Comparison of ENCODE assay signal across 10 mouse cellular contexts in the genomic region with DNA sequence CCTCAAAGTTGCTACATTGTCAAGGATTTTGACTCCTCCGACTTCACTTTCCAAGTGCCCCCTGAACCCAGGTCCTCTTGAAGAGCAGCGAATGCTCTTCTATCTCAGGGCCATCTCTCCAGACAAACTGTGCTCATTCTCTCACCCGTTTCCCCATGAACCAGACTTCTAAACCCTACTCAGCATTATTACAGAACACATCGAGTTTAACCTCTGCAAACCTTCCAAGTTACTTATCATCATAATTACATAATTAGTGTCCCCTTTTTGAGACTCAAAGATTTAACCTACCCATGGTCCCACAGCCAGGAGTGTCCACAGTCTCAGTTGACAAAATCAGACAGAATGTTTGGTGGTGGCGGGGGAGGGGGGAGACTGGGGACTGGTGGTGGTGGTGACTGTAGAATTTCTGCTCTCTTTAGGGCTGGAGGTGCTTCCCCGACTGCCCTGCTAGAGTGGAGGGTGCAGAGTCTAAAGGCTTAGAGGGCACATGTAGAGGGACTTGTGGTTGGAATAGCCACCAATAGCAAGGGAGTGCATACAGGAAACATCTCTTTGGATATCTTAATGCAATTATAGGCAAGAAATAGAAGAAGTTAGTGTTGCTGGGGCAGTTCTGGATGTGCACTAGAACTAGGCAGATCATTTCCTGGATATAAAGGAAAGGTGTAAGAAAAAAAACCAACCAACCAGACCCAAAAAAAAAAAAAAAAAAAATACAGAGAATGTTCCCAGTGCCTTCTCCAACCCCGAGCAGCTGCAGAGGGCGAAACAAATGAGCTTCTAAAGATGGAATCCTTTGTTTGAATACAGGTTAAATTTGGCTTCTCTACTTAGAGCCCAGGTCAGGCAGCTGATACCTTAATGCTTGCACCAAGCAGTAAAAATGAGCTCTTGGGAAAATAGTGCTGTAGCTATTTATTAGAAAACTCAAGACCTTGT.
"Had no signal": no experiment of that assay in that cellular context is flagged by ENCODE, and none has a peak within 500 bp of the region (broad histone marks: within the 10 kb centered on the region; RNA-seq: fewer than 3 reads in every experiment).

No protein-coding gene starts in this region.

- DNase-seq: kidney, postnatal 10 days; liver; lung, adult 18-20 months; lung, postnatal 10 days; lung, postnatal 36 days; midbrain, embryonic 14.5 days; retina, postnatal 1 day; thymus, adult 18-20 months; thymus, postnatal 36 days had no signal

- ATAC-seq: liver, embryonic 12.5 days had no signal
